Mouse (Mus musculus): Measurements from ENCODE around the gene Cd300lf.

DNA sequence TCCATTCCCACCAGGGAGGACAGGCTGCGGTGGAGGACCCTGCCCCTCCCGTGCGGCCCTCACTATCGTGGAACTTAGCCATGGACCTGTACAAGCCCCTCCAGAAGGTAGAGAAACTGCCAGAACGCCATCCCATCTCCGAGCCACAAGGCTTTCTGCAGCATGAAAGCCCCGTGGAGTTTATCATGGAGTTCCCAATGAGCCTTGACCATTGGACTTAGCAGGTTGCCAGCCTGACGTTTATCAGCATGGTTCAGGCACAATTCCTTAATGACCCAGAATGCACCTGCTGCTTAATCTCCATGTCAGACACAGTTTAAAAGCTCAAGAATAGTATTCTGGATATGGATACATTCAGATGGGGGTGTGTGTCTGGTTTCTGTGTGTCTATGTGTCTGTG lies 48.7 kb downstream of the Cd300lf start:
- TF ChIP-seq CTCF (IDR thresholded peaks at IDR 0.05; ENCODE audit: low read depth, low read length) (no peak), POLR2A (IDR thresholded peaks at IDR 0.05; ENCODE audit: borderline replicate concordance, low read depth, low read length) (no peak)
